Mouse (Mus musculus) spleen, adult 2 months (tissue): Measurements from ENCODE around the gene Cyp2d40. TPM values are rescaled to one million over a fixed set of nuclear protein-coding genes. Genes with fewer than 3 reads are reported as not detected.
"Not testable (repeated sequence)": the region's sequence is repeated elsewhere in the genome, so short reads cannot be mapped to it uniquely, and the experiment has no call there.

Source experiments
- DNase-seq, 2 experiments: peaks; one replicate each; pipeline versions ENCODE4 v3.0.0 to v3.0.0-alpha.2; 2012 to 2021; ENCODE audit warnings: low spot score in 2 of 2, low read depth in 1 of 2
- H3K27ac ChIP-seq: fragments of 200-500 bp; 2 replicates; pipeline ENCODE4 v1.5.1; 2012; ENCODE audit warnings: low read length, inconsistent platforms; ENCODE audit not compliant: insufficient read depth
- H3K27me3 ChIP-seq: fragments of 200-500 bp; 2 replicates; pipeline ENCODE4 v1.6.1; 2012; ENCODE audit warnings: mild to moderate bottlenecking, moderate library complexity, low read length, inconsistent platforms; ENCODE audit not compliant: control insufficient read depth, insufficient read depth
- H3K36me3 ChIP-seq: fragments of 200-500 bp; 2 replicates; pipeline ENCODE4 v1.6.1; 2012; ENCODE audit warnings: mild to moderate bottlenecking, low read length, inconsistent platforms; ENCODE audit not compliant: control insufficient read depth, insufficient read depth
- H3K4me1 ChIP-seq: fragments of 200-500 bp; 2 replicates; pipeline ENCODE4 v1.6.1; 2011; ENCODE audit warnings: inconsistent platforms; ENCODE audit not compliant: control insufficient read depth, insufficient read depth, insufficient read length
- H3K4me3 ChIP-seq: fragments of 200-500 bp; 2 replicates; pipeline ENCODE4 v1.5.1; 2011; ENCODE audit warnings: mild to moderate bottlenecking, inconsistent platforms; ENCODE audit not compliant: insufficient read depth, insufficient read length; ENCODE audit errors: extremely low read depth
- CTCF ChIP-seq: fragments of 200-500 bp; IDR thresholded peaks from 2 replicates; pipeline ENCODE4 v1.5.1; 2011; ENCODE audit warnings: mild to moderate bottlenecking, inconsistent platforms; ENCODE audit not compliant: insufficient read depth, insufficient read length, insufficient replicate concordance; ENCODE audit errors: extremely low read depth
- POLR2A ChIP-seq: fragments of 200-500 bp; IDR thresholded peaks from 2 replicates; pipeline ENCODE4 v1.6.1; 2011; ENCODE audit warnings: low read depth, low read length, inconsistent platforms
- WGBS: fragments of 180-500 bp; shearing (Covaris S2); methylation state at CpG from one replicate; pipeline ENCODE4 v1.1.7; 2018; 5-methylcytosine and 5-hydroxymethylcytosine counted together
- polyA plus RNA-seq: library from polyadenylated mRNA; depleted of rRNA; stranded (reverse); fragments of >200 nt; gene quantifications from 2 replicates; pipeline ENCODE4 v1.2.3, GENCODE M21; 2012; rRNA removed

Gene Cyp2d40
- polyA plus RNA-seq, 1 experiment, result not detected

DNA sequence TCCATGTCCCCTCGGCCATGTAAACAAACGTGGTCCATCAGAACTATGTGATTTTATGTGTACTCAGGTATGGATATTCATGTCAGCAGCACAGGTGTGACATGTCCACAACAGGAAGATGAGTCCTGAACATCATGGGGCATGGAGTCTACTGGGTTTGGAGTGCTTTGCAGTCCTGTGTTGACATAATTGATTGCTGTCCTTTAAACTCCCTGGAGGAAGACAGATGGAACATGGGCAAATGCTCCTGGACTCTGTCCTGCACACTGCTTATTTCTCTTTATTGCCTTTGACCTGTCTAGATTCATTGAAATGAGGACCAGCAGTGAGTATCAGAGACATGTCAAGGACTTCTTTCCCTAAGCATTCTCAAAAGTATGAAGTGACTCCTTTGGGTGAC is 2.0 kb upstream of the Cyp2d40 start:
- 85% methylated on average over 2 of the region's 2 CpGs for WGBS
- DNase-seq, result no peak
- Histone ChIP-seq H3K27me3 (no peaks in the 10 kb centered on the region), H3K27ac (no peak overlapping the region), H3K4me3 (no peak overlapping the region), H3K36me3 (no peaks in the 10 kb centered on the region), H3K4me1 (no peaks in the 10 kb centered on the region)
- TF ChIP-seq POLR2A (no peak), CTCF (no peak)

DNA sequence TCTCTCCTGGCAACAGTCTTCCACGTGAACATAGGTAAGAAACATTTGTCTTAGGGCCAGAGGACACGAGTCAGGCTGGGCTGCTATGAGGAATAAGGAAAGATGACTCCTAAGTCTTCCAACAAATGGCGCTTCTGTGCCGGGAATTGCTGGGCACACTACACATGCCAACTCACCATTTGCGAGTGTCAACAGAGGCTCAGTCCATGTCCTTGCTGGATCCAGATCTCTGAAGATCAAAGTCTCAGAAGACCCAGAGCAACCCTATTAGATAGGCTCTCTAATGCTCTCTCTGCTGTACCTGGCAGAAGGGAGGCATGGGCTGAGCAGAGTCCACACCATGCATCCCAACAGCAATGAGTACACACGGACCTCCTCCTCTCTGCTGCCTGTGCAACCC is 898 bp upstream of the Cyp2d40 start:
- 84% methylated on average over 6 of the region's 6 CpGs for WGBS
- H3K4me1 ChIP-seq, result no peaks in the 10 kb centered on the region
- H3K4me3 ChIP-seq, result no peak overlapping the region
- H3K27me3 ChIP-seq, result no peaks in the 10 kb centered on the region
- no peak overlapping the region for H3K27ac ChIP-seq
- H3K36me3 ChIP-seq, result no peaks in the 10 kb centered on the region
- TF ChIP-seq POLR2A, result no peak
- TF ChIP-seq CTCF, result no peak
- DNase-seq, result no peak

DNA sequence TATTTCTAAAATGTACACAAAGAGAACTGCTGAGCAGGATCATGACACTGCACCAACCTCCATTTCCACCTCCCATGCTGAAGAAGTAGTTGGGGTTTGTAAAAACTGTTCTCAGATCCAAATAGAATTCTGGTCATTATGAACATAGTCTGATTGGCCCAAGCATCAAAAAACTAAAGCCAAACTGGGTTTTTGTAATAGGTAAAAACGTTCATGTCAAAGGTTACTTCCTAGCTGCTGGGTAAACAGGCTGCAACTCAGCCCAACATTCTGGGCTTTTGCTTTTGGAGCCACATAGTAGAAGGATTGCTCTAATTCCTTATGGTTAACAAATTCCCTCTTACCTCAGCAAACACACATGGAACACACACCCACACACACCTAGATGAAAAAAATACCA is 15.8 kb downstream of the Cyp2d40 start:
- no peak overlapping the region for H3K27ac ChIP-seq

DNA sequence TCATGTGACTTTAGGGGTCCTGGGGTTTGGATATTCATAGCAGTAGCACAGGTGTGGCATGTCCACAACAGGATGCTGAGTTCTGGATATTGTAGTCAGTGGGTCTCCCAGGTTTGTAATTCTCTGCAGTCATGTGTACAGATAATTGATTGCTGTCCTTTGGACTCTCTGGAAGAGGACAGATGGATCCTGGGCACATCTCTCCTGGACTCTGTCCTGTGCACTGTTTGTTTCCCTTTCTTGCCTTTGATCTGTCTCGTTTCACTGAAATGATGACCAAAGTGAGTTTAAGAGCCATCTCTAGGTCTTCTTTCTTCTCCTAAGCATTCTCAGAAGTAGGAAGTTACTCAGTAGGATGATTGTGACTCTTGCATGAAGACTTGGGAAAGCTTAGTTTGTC is 16.5 kb downstream of the Cyp2d40 start:
- H3K36me3 ChIP-seq, result no peaks in the 10 kb centered on the region
- no peak overlapping the region for H3K4me3 ChIP-seq
- no peak for DNase-seq
- no peaks in the 10 kb centered on the region for H3K4me1 ChIP-seq
- no peak for TF ChIP-seq CTCF
- no peak for TF ChIP-seq POLR2A
- 53% methylated on average over 1 of the region's 1 CpGs for WGBS
- H3K27me3 ChIP-seq, result no peaks in the 10 kb centered on the region
- H3K27ac ChIP-seq, result no peak overlapping the region

More for the DNA sequence above, 15.8 kb downstream of the Cyp2d40 start:
- no peaks in the 10 kb centered on the region for H3K36me3 ChIP-seq
- no peak for DNase-seq
- no peaks in the 10 kb centered on the region for H3K27me3 ChIP-seq
- WGBS, result 57% methylated on average over 1 of the region's 1 CpGs
- TF ChIP-seq POLR2A (no peak), CTCF (no peak)
- H3K4me3 ChIP-seq, result no peak overlapping the region
- no peaks in the 10 kb centered on the region for H3K4me1 ChIP-seq

DNA sequence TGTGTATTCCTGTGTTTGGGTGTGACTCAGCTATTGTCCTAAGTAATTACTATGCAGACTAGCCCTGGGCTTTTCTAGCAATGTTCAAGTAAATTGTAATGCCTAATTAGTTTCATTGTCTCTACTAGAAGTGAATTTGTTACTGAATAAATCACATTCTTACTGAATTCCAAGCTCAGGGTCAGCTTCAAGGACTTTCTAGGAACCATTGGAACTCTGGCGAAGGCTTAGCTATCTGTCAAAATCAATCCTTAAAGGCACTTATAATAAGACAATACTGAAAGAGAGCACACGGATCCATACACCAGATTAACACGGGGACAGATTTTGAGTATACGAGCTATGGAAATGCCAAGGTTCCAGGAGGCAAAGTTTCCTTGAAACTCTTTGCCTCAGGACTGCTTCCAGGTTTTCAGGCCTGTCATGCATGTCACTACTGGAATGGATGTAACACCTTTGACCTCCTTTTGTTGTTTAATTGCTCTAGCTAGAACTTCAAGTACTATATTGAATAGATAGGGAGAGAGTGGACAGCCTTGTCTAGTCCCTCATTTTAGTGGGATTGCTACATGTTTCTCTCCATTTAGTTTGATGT is 30.6 kb downstream of the Cyp2d40 start:
- H3K27me3 ChIP-seq, H3K4me1 ChIP-seq, H3K36me3 ChIP-seq, H3K27ac ChIP-seq, H3K4me3 ChIP-seq, DNase-seq: not testable (repeated sequence)
- 80% methylated on average over 4 of the region's 4 CpGs for WGBS

Other genes with a start within 250 kb of the Cyp2d40 start
- not detected in 2 replicates for gene Cyp2d12, start 209.1 kb downstream of the Cyp2d40 start, polyA plus RNA-seq
- gene Cyp2d34, start 143.2 kb downstream of the Cyp2d40 start, polyA plus RNA-seq, result 0.05 TPM in 1 of 2 replicates, not detected in the other
- 0.19 and 0.30 TPM in 2 replicates for gene Cyp2d26, start 30.1 kb upstream of the Cyp2d40 start, polyA plus RNA-seq
- 21.4 and 27.0 TPM in 2 replicates for gene Tcf20, start 223.7 kb upstream of the Cyp2d40 start, polyA plus RNA-seq